22 mouse cellular contexts compared by ENCODE assay signal in the genomic region with DNA sequence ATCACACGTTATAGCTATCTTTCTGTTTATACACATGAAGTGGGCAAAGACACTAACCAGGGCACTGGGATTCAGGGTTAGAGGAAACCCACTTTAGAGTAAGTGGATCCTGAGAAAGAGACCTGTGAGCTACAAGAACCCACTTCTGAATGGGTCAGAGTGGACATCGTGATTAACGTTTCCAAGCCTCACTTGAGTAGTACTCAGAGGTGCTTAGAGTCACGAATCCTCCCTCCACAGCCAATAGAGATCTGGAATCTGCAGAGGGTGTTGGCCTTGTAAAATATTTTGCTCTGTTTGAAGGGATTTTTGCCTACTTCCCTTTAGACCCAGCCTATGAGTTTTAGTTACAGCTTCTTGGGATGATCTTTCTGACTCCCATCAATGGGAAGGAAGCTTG.
A peak's percentile ranks its signal among the peaks of the same experiment; 100 is the strongest.
DNase-seq lines count a peak whose midpoint lies in the region; ATAC-seq and TF ChIP-seq lines count a peak whose summit lies in the region.
"Had no signal": no experiment of that assay in that cellular context is flagged by ENCODE, and none has a peak within 500 bp of the region (broad histone marks: within the 10 kb centered on the region; RNA-seq: fewer than 3 reads in every experiment).

No protein-coding gene starts in this region.

- H3K27me3 ChIP-seq in intestine, embryonic 14.5 days (replicated peaks; ENCODE audit: control insufficient read depth, insufficient read depth, low read length): no peaks in the 10 kb centered on the region
- no peaks in the 10 kb centered on the region for H3K27me3 ChIP-seq in intestine, embryonic 15.5 days (replicated peaks)
- H3K27me3 ChIP-seq in midbrain, embryonic 11.5 days (ENCODE audit: control insufficient read depth, insufficient read depth, low read length): no peaks in the 10 kb centered on the region
- H3K27me3 ChIP-seq in midbrain, postnatal 0 days (ENCODE audit: insufficient read depth, low read length): no peaks in the 10 kb centered on the region
- H3K27me3 ChIP-seq: embryonic facial prominence, embryonic 13.5 days; embryonic facial prominence, embryonic 15.5 days; forebrain, embryonic 12.5 days had no signal

- no peak for ATAC-seq in intestine, embryonic 14.5 days (replicated peaks; ENCODE audit: low FRiP score, low TSS enrichment, low read depth)
- no peak for ATAC-seq in intestine, embryonic 15.5 days
- ATAC-seq in midbrain, embryonic 11.5 days (ENCODE audit: low FRiP score): no peak
- ATAC-seq in midbrain, postnatal 0 days (ENCODE audit: low FRiP score): no peak
- ATAC-seq: forebrain, embryonic 14.5 days had no signal

- no peak overlapping the region for H3K4me2 ChIP-seq in intestine, embryonic 14.5 days (ENCODE audit: low read length)
- no peak overlapping the region for H3K4me2 ChIP-seq in intestine, embryonic 15.5 days (replicated peaks)
- H3K4me2 ChIP-seq in midbrain, embryonic 11.5 days: no peak overlapping the region
- H3K4me2 ChIP-seq in midbrain, postnatal 0 days (ENCODE audit: low read depth, low read length, poor library complexity, severe bottlenecking): no peak overlapping the region
- H3K4me2 ChIP-seq: embryonic facial prominence, embryonic 13.5 days; embryonic facial prominence, embryonic 15.5 days; forebrain, embryonic 12.5 days had no signal

- no peak overlapping the region for H3K9ac ChIP-seq in intestine, embryonic 14.5 days (ENCODE audit: low read length)
- H3K9ac ChIP-seq in intestine, embryonic 15.5 days: no peak overlapping the region
- no peak overlapping the region for H3K9ac ChIP-seq in midbrain, embryonic 11.5 days (ENCODE audit: low read length)
- H3K9ac ChIP-seq in midbrain, postnatal 0 days (replicated peaks; ENCODE audit: low read length, poor library complexity, severe bottlenecking): no peak overlapping the region
- H3K9ac ChIP-seq: embryonic facial prominence, embryonic 13.5 days; embryonic facial prominence, embryonic 15.5 days; forebrain, embryonic 12.5 days had no signal

- no peaks in the 10 kb centered on the region for H3K4me1 ChIP-seq in intestine, embryonic 14.5 days (replicated peaks; ENCODE audit: control insufficient read depth, insufficient read depth, low read length)
- H3K4me1 ChIP-seq in intestine, embryonic 15.5 days (replicated peaks): no peaks in the 10 kb centered on the region
- H3K4me1 ChIP-seq in lung, adult 2 months (ENCODE audit: control insufficient read depth, insufficient read depth, low read length): no peaks in the 10 kb centered on the region
- H3K4me1 ChIP-seq in midbrain, embryonic 11.5 days (ENCODE audit: control insufficient read depth, insufficient read depth, low read length): peaks cover 3% of the 10 kb centered on the region; the same call in 1 of the 2 replicates
- no peaks in the 10 kb centered on the region for H3K4me1 ChIP-seq in midbrain, postnatal 0 days (ENCODE audit: insufficient read depth, low read length)
- H3K4me1 ChIP-seq: embryonic facial prominence, embryonic 13.5 days; embryonic facial prominence, embryonic 15.5 days had no signal

- WGBS in intestine, embryonic 14.5 days: 63% methylated on average over 4 of the region's 4 CpGs
- 73% methylated on average over 4 of the region's 4 CpGs for WGBS in intestine, embryonic 15.5 days
- 67% methylated on average over 4 of the region's 4 CpGs for WGBS in lung, adult 2 months
- 91% methylated on average over 4 of the region's 4 CpGs for WGBS in midbrain, embryonic 11.5 days
- 94% methylated on average over 4 of the region's 4 CpGs for WGBS in midbrain, postnatal 0 days

- H3K4me3 ChIP-seq in intestine, embryonic 14.5 days (ENCODE audit: low read depth, low read length): no peak overlapping the region
- H3K4me3 ChIP-seq in intestine, embryonic 15.5 days (replicated peaks): no peak overlapping the region
- no peak overlapping the region for H3K4me3 ChIP-seq in lung, adult 2 months (replicated peaks; ENCODE audit: extremely low read depth, low read depth, low read length)
- no peak overlapping the region for H3K4me3 ChIP-seq in midbrain, embryonic 11.5 days (ENCODE audit: low read depth, low read length)
- H3K4me3 ChIP-seq in midbrain, postnatal 0 days (ENCODE audit: low read depth, low read length): no peak overlapping the region
- H3K4me3 ChIP-seq: embryonic facial prominence, embryonic 13.5 days; embryonic facial prominence, embryonic 15.5 days; erythroblast, embryonic 14.5 days; forebrain, embryonic 10.5 days; forebrain, embryonic 12.5 days had no signal

- no peak overlapping the region for H3K27ac ChIP-seq in intestine, embryonic 14.5 days (ENCODE audit: low read depth)
- H3K27ac ChIP-seq in intestine, embryonic 15.5 days: no peak overlapping the region
- H3K27ac ChIP-seq in midbrain, embryonic 11.5 days (ENCODE audit: low read depth, low read length): no peak overlapping the region
- no peak overlapping the region for H3K27ac ChIP-seq in midbrain, postnatal 0 days (ENCODE audit: low read depth, low read length)
- H3K27ac ChIP-seq: embryonic facial prominence, embryonic 13.5 days; embryonic facial prominence, embryonic 15.5 days; forebrain, embryonic 10.5 days; forebrain, embryonic 12.5 days had no signal

- no peaks in the 10 kb centered on the region for H3K36me3 ChIP-seq in intestine, embryonic 14.5 days (ENCODE audit: control insufficient read depth, insufficient read depth, low read length)
- no peaks in the 10 kb centered on the region for H3K36me3 ChIP-seq in intestine, embryonic 15.5 days
- H3K36me3 ChIP-seq in midbrain, embryonic 11.5 days (ENCODE audit: control insufficient read depth, insufficient read depth, low read length): no peaks in the 10 kb centered on the region
- no peaks in the 10 kb centered on the region for H3K36me3 ChIP-seq in midbrain, postnatal 0 days (ENCODE audit: insufficient read depth, low read length)
- H3K36me3 ChIP-seq: embryonic facial prominence, embryonic 13.5 days; embryonic facial prominence, embryonic 15.5 days; forebrain, embryonic 10.5 days; forebrain, embryonic 12.5 days had no signal

- no peak for TF ChIP-seq CTCF in lung, adult 2 months (IDR thresholded peaks at IDR 0.05; ENCODE audit: insufficient read depth, low read length)
- no peak for TF ChIP-seq CTCF in midbrain, postnatal 0 days (IDR thresholded peaks at IDR 0.05)

- no peaks in the 10 kb centered on the region for H3K9me3 ChIP-seq in intestine, embryonic 14.5 days (ENCODE audit: control insufficient read depth, low read length)
- H3K9me3 ChIP-seq in intestine, embryonic 15.5 days: no peaks in the 10 kb centered on the region
- no peaks in the 10 kb centered on the region for H3K9me3 ChIP-seq in midbrain, embryonic 11.5 days (ENCODE audit: control insufficient read depth, low read length)
- H3K9me3 ChIP-seq in midbrain, postnatal 0 days (ENCODE audit: low read length): no peaks in the 10 kb centered on the region
- H3K9me3 ChIP-seq: embryonic facial prominence, embryonic 13.5 days; embryonic facial prominence, embryonic 15.5 days; forebrain, embryonic 10.5 days; forebrain, embryonic 12.5 days had no signal

- peak; percentile 35 for DNase-seq in intestine, embryonic 14.5 days (ENCODE audit: low spot score)
- peak; percentile 29 for DNase-seq in lung, postnatal 25 days (ENCODE audit: low spot score)
- DNase-seq in lung, adult 2 months: no peak
- DNase-seq in midbrain, embryonic 11.5 days (ENCODE audit: low spot score, missing footprints): peak; percentile 26
- DNase-seq in midbrain, postnatal 0 days (ENCODE audit: low spot score): no peak
- DNase-seq: adrenal gland, adult 2 months; adrenal gland, postnatal 10 days; adrenal gland, postnatal 25 days; cerebellum, adult 11 months; cerebellum, adult 18-20 months; cerebellum, adult 8-10 months; cerebellum, adult 9-11 months; cerebellum, postnatal 14 days; cerebellum, postnatal 36 days; embryo, embryonic 11 days had no signal

- no peak for TF ChIP-seq POLR2A in lung, adult 2 months (IDR thresholded peaks at IDR 0.05; ENCODE audit: borderline replicate concordance, extremely low read depth, low read depth, low read length)

Comparison
In these comparisons a context has a peak if more than half of its experiments do, and no peak if none do; other contexts are left out.
1. DNase-seq: peak in intestine, embryonic 14.5 days (single experiment), lung, postnatal 25 days (single experiment) and midbrain, embryonic 11.5 days (single experiment); none in lung, adult 2 months (single experiment) and midbrain, postnatal 0 days (single experiment).